Mouse (Mus musculus) testis, adult 2 months (tissue): ENCODE results near the gene Rmnd5a.

ENCODE experiments used
- CTCF ChIP-seq: fragments of 200-500 bp; IDR thresholded peaks from 2 replicates; pipeline ENCODE4 v1.5.1; 2012; ENCODE audit warnings: low read depth, mild to moderate bottlenecking, inconsistent platforms, low read length, moderate library complexity; ENCODE audit not compliant: control insufficient read depth, insufficient read depth, insufficient replicate concordance
- POLR2A ChIP-seq: fragments of 200-500 bp; IDR thresholded peaks from 2 replicates; pipeline ENCODE4 v1.6.1; 2012; ENCODE audit warnings: low read depth, mild to moderate bottlenecking, inconsistent platforms, low read length, moderate library complexity; ENCODE audit not compliant: control insufficient read depth

- no peak for TF ChIP-seq POLR2A
- TF ChIP-seq CTCF, result no peak
Observed at GRCm38 (mm10) chr6:71372041-71372720, 68.3 kb downstream of the Rmnd5a start.
